In the genomic region with DNA sequence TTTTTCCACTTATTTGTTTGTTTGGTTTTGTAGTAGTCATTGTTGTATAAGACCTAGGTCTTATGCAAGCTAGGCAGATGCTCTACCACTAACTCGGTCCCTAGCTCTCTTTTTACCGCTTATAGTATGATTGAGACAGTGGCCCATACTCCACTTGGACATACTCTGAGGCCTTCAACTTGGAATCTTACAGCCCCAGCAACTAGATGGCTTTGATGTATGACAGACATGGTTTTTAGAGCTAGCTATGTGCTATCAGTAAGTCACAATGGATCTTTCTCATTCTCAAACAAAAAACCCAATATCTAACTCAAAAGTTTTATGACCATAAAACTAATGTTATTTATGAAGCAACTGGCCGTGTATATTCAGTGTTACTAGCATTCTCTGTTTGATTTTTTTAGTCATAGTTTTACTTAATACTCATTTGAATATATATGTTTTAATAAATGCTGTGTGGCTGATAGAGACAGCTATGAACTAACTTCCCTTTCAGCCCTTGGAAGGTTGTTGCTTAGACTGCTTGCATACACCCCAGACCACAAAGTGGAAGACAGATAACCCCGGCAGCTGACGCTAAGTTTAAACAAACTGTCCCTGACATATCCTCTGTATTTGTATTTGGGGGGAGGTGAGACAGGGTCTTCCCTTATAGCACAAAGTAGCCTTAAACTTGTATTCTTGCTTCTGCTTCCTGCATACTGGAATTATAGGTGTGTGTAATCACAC, we compare ENCODE assay signal across 21 mouse cellular contexts. TPM values are rescaled to one million over a fixed set of nuclear protein-coding genes. Genes with fewer than 3 reads are reported as not detected.
"Had no signal": no experiment of that assay in that cellular context is flagged by ENCODE, and none has a peak within 500 bp of the region (broad histone marks: within the 10 kb centered on the region; RNA-seq: fewer than 3 reads in every experiment).

No protein-coding gene starts in this region.

- H3K27ac ChIP-seq: kidney, postnatal 0 days; limb, embryonic 15.5 days; midbrain, embryonic 12.5 days; neural tube, embryonic 13.5 days had no signal

- DNase-seq: kidney, adult 9 months; kidney, postnatal 36 days; layer of hippocampus, adult 9-11 months; layer of hippocampus, postnatal 36 days; lung, adult 18-20 months; retina, postnatal 1 day; right cerebral cortex, postnatal 4 days; spleen, adult 18-20 months; thymus, adult 2 months; thymus, postnatal 25 days had no signal

- H3K4me3 ChIP-seq: limb, embryonic 15.5 days; midbrain, embryonic 12.5 days; neural tube, embryonic 13.5 days had no signal

- H3K4me2 ChIP-seq: limb, embryonic 15.5 days; midbrain, embryonic 12.5 days; neural tube, embryonic 13.5 days had no signal

- H3K9me3 ChIP-seq: limb, embryonic 15.5 days; midbrain, embryonic 12.5 days; neural tube, embryonic 13.5 days had no signal

- ATAC-seq: midbrain, embryonic 16.5 days had no signal

- H3K9ac ChIP-seq: limb, embryonic 15.5 days; midbrain, embryonic 12.5 days; neural tube, embryonic 13.5 days had no signal

- H3K4me1 ChIP-seq: limb, embryonic 15.5 days; midbrain, embryonic 12.5 days; neural tube, embryonic 13.5 days had no signal

- H3K27me3 ChIP-seq: limb, embryonic 15.5 days; midbrain, embryonic 12.5 days; neural tube, embryonic 13.5 days had no signal

RNA-seq across cellular contexts. Expression of a gene that starts 7.5 kb away (rescaled TPM):
- total RNA-seq: layer of hippocampus, adult 18-20 months; layer of hippocampus, postnatal 36 days; left cerebral cortex, adult 8-10 months had no signal
- polyA plus RNA-seq: kidney, postnatal 0 days; limb, embryonic 11.5 days; midbrain, embryonic 12.5 days; midbrain, embryonic 16.5 days; neural tube, embryonic 13.5 days; stomach, embryonic 14.5 days; thymus, adult 2 months had no signal

RNA-seq across cellular contexts. Expression of a gene that starts 12.4 kb away (rescaled TPM):
- polyA plus RNA-seq: limb, embryonic 15.5 days; stomach, embryonic 14.5 days had no signal

RNA-seq across cellular contexts. Expression of a gene that starts 59.7 kb away (rescaled TPM):
- total RNA-seq: layer of hippocampus, adult 18-20 months; layer of hippocampus, postnatal 36 days; left cerebral cortex, postnatal 25 days had no signal
- polyA plus RNA-seq: limb, embryonic 11.5 days; limb, embryonic 15.5 days; lung, embryonic 16.5 days; midbrain, embryonic 12.5 days; midbrain, embryonic 16.5 days had no signal
